Comparison of ENCODE assay signal across 21 mouse cellular contexts in the genomic region with DNA sequence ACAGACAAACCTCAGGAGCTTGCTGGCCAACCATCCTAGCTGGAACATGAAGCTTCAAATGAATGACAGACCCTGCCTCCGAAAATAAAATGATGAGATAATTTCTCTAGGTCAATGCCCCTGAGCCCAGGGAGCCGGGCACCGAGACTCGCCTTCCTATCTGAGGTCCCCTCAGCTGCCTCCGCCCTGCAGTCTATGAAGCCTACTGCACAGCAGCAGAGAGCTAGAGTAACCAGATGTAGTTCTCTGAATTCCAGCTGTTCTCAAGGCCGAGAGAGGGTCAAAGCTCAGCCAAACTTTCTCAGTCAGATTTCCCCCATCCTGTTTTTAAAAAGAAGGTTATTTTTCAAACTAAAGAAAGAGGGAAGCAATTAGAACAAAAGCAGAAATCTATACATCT. TPM values are rescaled to one million over a fixed set of nuclear protein-coding genes. Genes with fewer than 3 reads are reported as not detected.
DNase-seq lines count a peak whose midpoint lies in the region; ATAC-seq and TF ChIP-seq lines count a peak whose summit lies in the region.
"Had no signal": no experiment of that assay in that cellular context is flagged by ENCODE, and none has a peak within 500 bp of the region (broad histone marks: within the 10 kb centered on the region; RNA-seq: fewer than 3 reads in every experiment).

No protein-coding gene starts in this region.

- TF ChIP-seq CTCF in gastrocnemius, adult 2 months (IDR thresholded peaks at IDR 0.05): no peak
- TF ChIP-seq CTCF in stomach, postnatal 0 days (IDR thresholded peaks at IDR 0.05; ENCODE audit: low read depth): no peak

- peak overlapping the region; percentile 65 for H3K27ac ChIP-seq in gastrocnemius, adult 2 months
- H3K27ac ChIP-seq in lung, embryonic 15.5 days: peak overlapping the region; percentile 51
- H3K27ac ChIP-seq in stomach, embryonic 16.5 days (ENCODE audit: low read length): peak overlapping the region; percentile 26
- H3K27ac ChIP-seq in stomach, postnatal 0 days (replicated peaks): no peak overlapping the region
- 0 out of 2 replicates have a peak overlapping the region, but pooled peaks have one; percentile 38 for H3K27ac ChIP-seq in limb, embryonic 14.5 days (replicated peaks; ENCODE audit: low read depth, low read length)
- H3K27ac ChIP-seq: forebrain, embryonic 13.5 days; heart, adult 2 months; heart, embryonic 15.5 days; hindbrain, embryonic 10.5 days; hindbrain, embryonic 14.5 days had no signal

- TF ChIP-seq EP300 in stomach, postnatal 0 days (optimal IDR thresholded peaks at IDR 0.05): no peak

- intact Hi-C loops in gastrocnemius, adult 2 months (cut with DNase I): no loop called here

- H3K9me3 ChIP-seq in lung, embryonic 15.5 days: no peaks in the 10 kb centered on the region
- no peaks in the 10 kb centered on the region for H3K9me3 ChIP-seq in stomach, embryonic 16.5 days (replicated peaks; ENCODE audit: control insufficient read depth, low read length)
- no peaks in the 10 kb centered on the region for H3K9me3 ChIP-seq in stomach, postnatal 0 days (ENCODE audit: control insufficient read depth, low read length)
- H3K9me3 ChIP-seq in limb, embryonic 14.5 days (ENCODE audit: control insufficient read depth, low read length): no peaks in the 10 kb centered on the region
- H3K9me3 ChIP-seq: forebrain, embryonic 13.5 days; heart, embryonic 15.5 days; hindbrain, embryonic 10.5 days had no signal

- TF ChIP-seq POLR2A in limb, embryonic 14.5 days (IDR thresholded peaks at IDR 0.05; ENCODE audit: borderline replicate concordance, extremely low read depth, insufficient read depth, insufficient read length): no peak

- no peak overlapping the region for H3K4me2 ChIP-seq in lung, embryonic 15.5 days
- H3K4me2 ChIP-seq in stomach, embryonic 16.5 days (ENCODE audit: low read depth, low read length): no peak overlapping the region
- H3K4me2 ChIP-seq in stomach, postnatal 0 days (replicated peaks; ENCODE audit: low read depth): no peak overlapping the region
- no peak overlapping the region for H3K4me2 ChIP-seq in limb, embryonic 14.5 days (replicated peaks; ENCODE audit: low read depth, low read length, severe bottlenecking)
- H3K4me2 ChIP-seq: forebrain, embryonic 13.5 days; heart, embryonic 11.5 days; heart, embryonic 15.5 days; hindbrain, embryonic 14.5 days had no signal

- no peak overlapping the region for H3K4me3 ChIP-seq in gastrocnemius, adult 2 months
- no peak overlapping the region for H3K4me3 ChIP-seq in lung, embryonic 15.5 days
- no peak overlapping the region for H3K4me3 ChIP-seq in stomach, embryonic 16.5 days (replicated peaks; ENCODE audit: low read length)
- no peak overlapping the region for H3K4me3 ChIP-seq in stomach, postnatal 0 days (ENCODE audit: low read depth, low read length)
- no peak overlapping the region for H3K4me3 ChIP-seq in limb, embryonic 14.5 days (replicated peaks; ENCODE audit: low read length)
- H3K4me3 ChIP-seq: forebrain, embryonic 13.5 days; heart, adult 2 months; heart, embryonic 15.5 days; hindbrain, embryonic 10.5 days had no signal

- H3K4me1 ChIP-seq in lung, embryonic 15.5 days: peaks cover 38% of the 10 kb centered on the region
- H3K4me1 ChIP-seq in stomach, embryonic 16.5 days (ENCODE audit: control insufficient read depth, insufficient read depth, low read length): no peaks in the 10 kb centered on the region
- no peaks in the 10 kb centered on the region for H3K4me1 ChIP-seq in stomach, postnatal 0 days (replicated peaks; ENCODE audit: control insufficient read depth, insufficient read depth)
- 0 out of 2 replicates have a peak, but pooled peaks cover 1% of the 10 kb centered on the region for H3K4me1 ChIP-seq in limb, embryonic 14.5 days (ENCODE audit: control insufficient read depth, insufficient read depth, low read length)
- H3K4me1 ChIP-seq: forebrain, embryonic 13.5 days; hindbrain, embryonic 10.5 days had no signal

- peaks cover 40% of the 10 kb centered on the region for H3K36me3 ChIP-seq in lung, embryonic 15.5 days
- no peaks in the 10 kb centered on the region; the same call in 1 of the 2 replicates for H3K36me3 ChIP-seq in stomach, embryonic 16.5 days (ENCODE audit: control insufficient read depth, insufficient read depth, low read length)
- H3K36me3 ChIP-seq in stomach, postnatal 0 days (ENCODE audit: control insufficient read depth, insufficient read depth, low read length): no peaks in the 10 kb centered on the region
- H3K36me3 ChIP-seq in limb, embryonic 14.5 days (ENCODE audit: control insufficient read depth, insufficient read depth, low read length): peaks cover 62% of the 10 kb centered on the region
- H3K36me3 ChIP-seq: heart, embryonic 15.5 days had no signal

- no peak overlapping the region for H3K9ac ChIP-seq in lung, embryonic 15.5 days
- no peak overlapping the region for H3K9ac ChIP-seq in stomach, embryonic 16.5 days (ENCODE audit: low read length)
- no peak overlapping the region for H3K9ac ChIP-seq in stomach, postnatal 0 days (ENCODE audit: low read length)
- H3K9ac ChIP-seq in limb, embryonic 14.5 days (ENCODE audit: low read depth, low read length, severe bottlenecking): no peak overlapping the region
- H3K9ac ChIP-seq: forebrain, embryonic 13.5 days; forebrain, postnatal 0 days; heart, embryonic 15.5 days; hindbrain, embryonic 14.5 days had no signal

- DNase-seq in gastrocnemius, adult 2 months: peak; percentile 28
- DNase-seq in gastrocnemius, postnatal 4 days (ENCODE audit: low spot score in 2 of 2): no peak
- DNase-seq in lung, postnatal 10 days: no peak
- no peak for DNase-seq in stomach, postnatal 0 days (ENCODE audit: low spot score)
- DNase-seq in limb, embryonic 14.5 days (ENCODE audit: low spot score): no peak
- no peak for DNase-seq in embryo, embryonic 10.5 days (ENCODE audit: low spot score)
- DNase-seq: adrenal gland, postnatal 10 days; cerebellum, adult 11 months; cerebellum, adult 9-10 months; cerebellum, postnatal 25 days; forebrain, postnatal 0 days had no signal

- H3K27me3 ChIP-seq in lung, embryonic 15.5 days: no peaks in the 10 kb centered on the region
- H3K27me3 ChIP-seq in stomach, embryonic 16.5 days (ENCODE audit: control insufficient read depth, insufficient read depth, low read length): no peaks in the 10 kb centered on the region
- no peaks in the 10 kb centered on the region for H3K27me3 ChIP-seq in stomach, postnatal 0 days (ENCODE audit: control insufficient read depth, insufficient read depth, low read length)
- no peaks in the 10 kb centered on the region for H3K27me3 ChIP-seq in limb, embryonic 14.5 days (ENCODE audit: control insufficient read depth, insufficient read depth, low read length)
- H3K27me3 ChIP-seq: forebrain, embryonic 13.5 days; heart, embryonic 15.5 days had no signal

- WGBS in lung, embryonic 15.5 days: 61% methylated on average over 6 of the region's 6 CpGs
- WGBS in stomach, embryonic 16.5 days: 58% methylated on average over 6 of the region's 6 CpGs
- 58% methylated on average over 6 of the region's 6 CpGs for WGBS in stomach, postnatal 0 days
- 71% methylated on average over 6 of the region's 6 CpGs for WGBS in limb, embryonic 14.5 days

- ATAC-seq in lung, embryonic 15.5 days (ENCODE audit: borderline replicate concordance, extremely low read depth, low FRiP score, low TSS enrichment): no peak
- ATAC-seq in stomach, embryonic 16.5 days (ENCODE audit: insufficient read depth, low FRiP score): no peak
- ATAC-seq in stomach, postnatal 0 days (ENCODE audit: low FRiP score, low TSS enrichment): no peak
- ATAC-seq in limb, embryonic 14.5 days (ENCODE audit: low FRiP score, low read depth): no peak
- ATAC-seq: forebrain, embryonic 13.5 days; forebrain, postnatal 0 days had no signal

RNA-seq across cellular contexts. Expression of a gene that starts 29.3 kb away (rescaled TPM):
- 1 to 10 TPM; 3.3 to 4.6 TPM for total RNA-seq in gastrocnemius, adult 2 months (2021)
- 10 to 100 TPM; 47.7 to 48.2 TPM for total RNA-seq in gastrocnemius, postnatal 4 days (2021)
- polyA plus RNA-seq in lung, embryonic 15.5 days (2015; fragmentation: Nextera tagmentation; extraction: Ambion mirVana): 50.5 and 52.7 TPM in 2 replicates
- 18.3 and 19.6 TPM in 2 replicates for polyA plus RNA-seq in stomach, embryonic 16.5 days (2015; fragmentation: Nextera tagmentation; extraction: Ambion mirVana)
- 5.0 and 5.9 TPM in 2 replicates for polyA plus RNA-seq in stomach, postnatal 0 days (2015; fragmentation: Nextera tagmentation; extraction: Ambion mirVana)
- polyA plus RNA-seq in limb, embryonic 14.5 days (2012; rRNA removed): 34.6 and 37.4 TPM in 2 replicates
- 32.8 and 33.3 TPM in 2 replicates for polyA plus RNA-seq in limb, embryonic 14.5 days (2014; fragmentation: Nextera tagmentation; extraction: Ambion mirVana)
- total RNA-seq: MEL had no signal
- polyA plus RNA-seq: C2C12 had no signal
